Mouse (Mus musculus): ENCODE measurements at regions not wholly inside any gene's neighbourhood (a gene's known extent, or its start where the extent isn't known, plus 50 kb on each side); places are given as distances from the start of the nearest gene placed in this dataset.
"Not testable (repeated sequence)": the region's sequence is repeated elsewhere in the genome, so short reads cannot be mapped to it uniquely, and the experiment has no call there.

- no peak for DNase-seq (ENCODE audit: low read depth, low spot score)
These were observed 104.1 kb upstream of the Abca1 start for GRCm38 (mm10) chr4:53263776-53264175.

DNA sequence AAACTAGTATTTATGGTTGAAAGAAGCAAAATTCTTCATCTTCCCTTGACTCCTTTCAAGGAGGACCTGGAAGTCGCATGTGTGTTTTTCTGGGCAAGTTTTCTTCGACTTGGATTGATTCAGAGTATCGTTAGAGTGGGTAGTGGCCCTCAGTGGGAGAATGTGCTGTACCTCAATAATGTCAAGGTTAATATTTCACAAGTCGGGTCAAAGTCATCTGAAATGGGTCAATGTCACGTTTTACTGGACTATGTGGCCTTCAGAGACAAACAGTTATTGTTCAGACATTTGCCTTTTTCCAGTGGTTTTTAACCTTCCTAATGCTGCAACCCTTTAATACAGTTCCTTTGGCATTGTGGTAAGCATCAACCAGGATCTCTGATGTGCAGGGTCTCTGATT, 102.8 kb upstream of the Abca1 start:
- DNase-seq (ENCODE audit: low read depth, low spot score), result no peak

DNA sequence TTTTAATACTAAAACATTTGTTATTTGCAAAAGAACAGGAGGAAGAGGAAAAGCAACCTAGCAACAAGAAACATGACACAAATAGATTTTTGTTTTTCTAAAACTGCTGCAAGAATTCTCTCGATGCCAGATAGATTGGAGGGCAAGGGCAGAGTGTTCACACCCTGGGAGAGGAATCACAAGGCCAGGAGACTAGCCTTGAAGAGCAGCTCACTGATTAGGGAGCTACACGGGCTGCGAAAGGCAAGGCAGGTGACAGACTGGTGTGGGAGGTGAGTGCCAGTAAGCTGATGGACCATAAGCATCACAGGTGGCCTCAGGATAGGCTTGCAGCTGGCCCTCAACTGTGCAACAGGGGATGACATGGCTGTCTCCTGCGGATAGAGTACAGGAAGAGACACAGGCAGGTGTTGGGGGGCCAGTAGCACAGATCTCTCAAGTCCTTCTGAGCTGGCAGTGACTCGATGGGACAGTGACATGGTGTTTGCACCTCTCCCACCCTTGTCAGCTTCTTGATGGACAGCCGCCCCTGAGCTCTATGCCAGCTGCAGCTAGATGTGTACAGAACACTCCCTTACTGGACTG, 102.0 kb upstream of the Abca1 start:
- no peak for DNase-seq (ENCODE audit: low read depth, low spot score)

GRCm38 (mm10) chr4:53258975-53259374, 99.3 kb upstream of the Abca1 start:
- DNase-seq (ENCODE audit: low read depth, low spot score), result no peak

GRCm38 (mm10) chr4:53256996-53257395, 97.3 kb upstream of the Abca1 start:
- DNase-seq (ENCODE audit: low read depth, low spot score), result no peak

GRCm38 (mm10) chr4:53254483-53254882, 94.8 kb upstream of the Abca1 start:
- no peak for DNase-seq (ENCODE audit: low read depth, low spot score)

DNA sequence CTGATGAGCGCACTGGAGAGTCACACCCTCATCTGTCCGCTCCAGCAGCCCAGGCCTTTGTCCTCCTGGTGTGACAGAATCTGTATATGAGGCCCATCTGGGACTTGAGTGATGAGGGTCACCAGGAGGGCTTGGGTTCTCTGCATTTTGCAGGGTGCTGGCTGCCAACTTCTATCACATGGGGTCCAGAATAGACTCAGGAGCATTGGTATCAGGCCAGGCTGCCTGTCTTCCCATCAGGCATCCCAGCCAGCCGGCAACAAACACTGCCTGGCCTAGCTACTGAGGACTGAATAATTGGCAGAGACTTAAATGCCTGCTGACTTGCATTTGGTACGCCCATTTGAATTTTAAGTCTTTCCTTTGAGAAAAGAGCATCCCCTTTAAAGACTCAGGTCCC, 94.0 kb upstream of the Abca1 start:
- DNase-seq (ENCODE audit: low read depth, low spot score), result no peak

DNA sequence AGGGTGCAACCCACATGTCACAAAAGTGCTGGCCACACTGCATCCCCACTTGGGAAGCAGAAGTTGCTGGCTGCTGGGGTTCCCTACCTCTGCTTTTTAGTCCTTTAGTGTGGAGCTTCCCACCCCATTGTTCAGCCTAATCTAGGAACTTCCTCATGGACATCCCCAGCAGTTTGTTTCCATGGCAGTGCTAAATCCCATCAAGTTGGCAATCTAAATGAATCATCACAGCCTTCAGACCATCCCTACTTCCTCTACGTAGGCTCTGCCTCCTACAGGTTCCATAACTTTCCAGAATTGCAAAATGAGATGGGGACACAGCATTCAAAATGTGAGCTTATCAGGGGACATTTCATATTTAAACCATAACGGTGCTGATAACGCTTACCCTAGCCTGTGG, 90.6 kb upstream of the Abca1 start:
- no peak for DNase-seq (ENCODE audit: low read depth, low spot score)

DNA sequence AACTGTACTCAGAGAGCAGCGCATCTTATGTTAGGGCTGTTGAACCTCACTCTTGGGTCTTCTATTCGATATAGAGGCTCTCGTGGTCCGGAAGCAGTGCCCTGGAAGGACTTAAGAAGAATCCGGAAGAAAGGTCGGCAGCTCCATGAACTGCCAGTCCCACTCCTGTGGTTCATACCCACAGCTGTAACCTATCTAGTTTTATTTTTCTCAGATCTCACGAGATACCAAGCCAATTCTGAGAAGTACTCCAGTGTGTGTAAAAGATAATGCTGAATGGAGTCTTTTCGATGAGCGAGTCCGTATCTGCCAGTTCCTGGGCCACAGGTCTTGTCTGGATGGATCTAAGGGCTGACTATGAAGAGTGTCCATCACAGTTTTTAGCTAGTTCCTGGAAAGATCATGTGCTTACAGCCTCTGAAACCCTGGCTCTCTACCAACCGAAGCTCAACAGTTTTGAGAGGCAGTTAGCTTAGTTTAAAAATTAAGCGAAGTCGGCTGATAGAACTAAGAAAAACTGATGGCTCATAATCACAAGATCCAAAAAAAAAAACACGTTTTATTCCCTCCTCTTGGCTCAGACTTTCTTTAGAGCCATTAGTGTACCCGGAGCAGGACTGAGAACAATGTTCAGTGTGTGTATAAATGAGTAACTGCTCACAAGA, 86.5 kb upstream of the Abca1 start:
- DNase-seq (ENCODE audit: low read depth, low spot score), result no peak

DNA sequence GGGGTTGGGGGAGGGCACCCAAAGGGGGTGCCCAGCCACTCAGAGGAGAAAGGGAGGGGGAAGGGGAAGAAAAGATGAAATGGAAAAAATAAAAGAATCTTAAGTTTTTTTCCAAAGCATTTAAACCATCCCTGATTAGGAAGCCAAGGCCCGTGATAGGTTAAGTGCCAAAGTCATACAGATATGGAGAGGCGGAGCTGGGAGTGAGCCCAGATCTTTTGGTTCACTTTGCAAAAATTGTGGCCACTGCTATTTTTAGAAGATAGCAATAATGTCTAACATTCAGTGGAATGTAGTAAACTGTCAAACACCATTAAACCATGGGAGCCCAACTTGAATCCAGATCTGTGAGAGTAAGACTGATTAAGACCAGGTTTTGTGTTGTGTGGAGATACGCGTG, 85.9 kb upstream of the Abca1 start:
- no peak for DNase-seq (ENCODE audit: low read depth, low spot score)

DNA sequence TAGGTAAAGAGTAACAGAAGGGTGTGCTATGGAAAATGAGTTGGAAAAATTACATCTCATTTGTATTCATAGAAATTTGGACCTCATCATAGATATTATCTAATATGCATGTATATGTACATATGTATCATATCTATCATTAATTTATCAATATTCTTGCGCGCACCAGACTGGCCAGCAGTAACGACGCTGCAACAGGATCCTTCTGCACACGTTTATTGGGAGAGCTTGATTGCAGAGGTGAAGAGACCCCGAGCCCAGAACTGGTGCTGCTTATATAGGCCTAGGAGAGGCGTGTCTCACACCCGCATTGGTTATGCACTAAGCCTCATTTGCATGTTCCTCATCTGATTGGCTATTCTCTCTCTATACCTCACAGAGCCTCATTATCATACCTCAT, 83.8 kb upstream of the Abca1 start:
- DNase-seq (ENCODE audit: low read depth, low spot score), result not testable (repeated sequence)

GRCm38 (mm10) chr4:53239856-53240255, 80.2 kb upstream of the Abca1 start:
- DNase-seq (ENCODE audit: low read depth, low spot score), result no peak

GRCm38 (mm10) chr4:53238314-53239259, 78.9 kb upstream of the Abca1 start:
- DNase-seq (ENCODE audit: low read depth, low spot score), result no peak

DNA sequence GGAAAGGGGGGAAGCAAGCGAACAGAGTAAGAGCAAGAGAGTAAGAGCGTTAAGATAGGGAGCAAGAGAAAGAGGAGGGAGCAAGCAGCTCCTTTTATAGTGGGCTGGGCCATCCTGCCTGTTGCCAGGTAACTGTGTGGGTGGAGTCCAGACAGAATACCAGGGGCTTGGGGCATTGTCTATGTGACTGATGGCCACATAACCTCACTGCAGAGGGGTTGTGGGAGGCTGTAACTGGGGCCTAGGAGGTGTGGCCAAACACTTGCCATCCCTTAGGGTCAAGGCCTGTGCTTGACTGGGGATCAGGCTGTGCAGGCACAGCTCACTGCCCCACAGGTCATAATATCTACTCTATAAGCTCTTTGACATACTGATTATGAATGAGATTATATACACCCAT, 76.2 kb upstream of the Abca1 start:
- no peak for DNase-seq (ENCODE audit: low read depth, low spot score)

DNA sequence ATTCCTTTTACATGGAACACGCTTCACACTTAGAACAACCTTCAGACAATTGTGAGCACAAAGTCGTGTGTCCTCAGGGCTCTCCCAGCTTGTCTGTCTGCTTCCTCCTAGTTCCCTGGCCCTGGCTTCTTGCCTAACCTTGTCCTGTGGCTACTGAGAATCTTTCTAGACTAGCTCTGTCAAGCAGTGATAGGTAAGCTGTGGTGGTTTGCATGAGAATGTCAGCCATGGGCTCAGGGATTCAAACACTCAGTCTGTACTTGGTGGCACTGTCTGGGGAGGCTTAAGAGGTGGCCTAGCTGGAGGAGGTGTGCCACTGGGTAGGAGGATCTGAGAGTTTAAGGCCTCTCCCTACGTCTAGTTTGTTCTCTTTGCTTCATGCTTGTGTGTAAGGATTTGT, 72.7 kb upstream of the Abca1 start:
- no peak for DNase-seq (ENCODE audit: low read depth, low spot score)

DNA sequence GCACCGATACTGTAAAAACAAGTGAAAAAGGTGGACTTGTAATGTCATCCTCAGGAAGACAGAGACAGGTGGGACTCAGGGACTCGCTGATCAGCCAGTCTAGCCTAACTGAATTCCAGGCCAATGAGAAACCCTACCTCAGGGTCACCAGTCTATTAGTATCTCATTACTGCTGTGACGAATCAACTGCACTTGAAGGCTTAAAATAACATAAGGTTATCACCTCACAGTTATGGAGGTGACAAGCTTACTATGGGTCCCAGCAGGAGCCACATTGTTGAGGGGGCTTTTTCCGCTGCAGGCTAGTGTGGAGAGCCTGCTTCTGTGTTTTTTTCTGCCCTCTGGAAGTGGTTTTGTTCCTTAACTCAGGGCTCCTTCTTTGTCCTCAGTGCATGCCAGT, 72.2 kb upstream of the Abca1 start:
- no peak for DNase-seq (ENCODE audit: low read depth, low spot score)

- no peak for DNase-seq (ENCODE audit: low read depth, low spot score)
These were observed 71.4 kb upstream of the Abca1 start for GRCm38 (mm10) chr4:53231046-53231445.

DNA sequence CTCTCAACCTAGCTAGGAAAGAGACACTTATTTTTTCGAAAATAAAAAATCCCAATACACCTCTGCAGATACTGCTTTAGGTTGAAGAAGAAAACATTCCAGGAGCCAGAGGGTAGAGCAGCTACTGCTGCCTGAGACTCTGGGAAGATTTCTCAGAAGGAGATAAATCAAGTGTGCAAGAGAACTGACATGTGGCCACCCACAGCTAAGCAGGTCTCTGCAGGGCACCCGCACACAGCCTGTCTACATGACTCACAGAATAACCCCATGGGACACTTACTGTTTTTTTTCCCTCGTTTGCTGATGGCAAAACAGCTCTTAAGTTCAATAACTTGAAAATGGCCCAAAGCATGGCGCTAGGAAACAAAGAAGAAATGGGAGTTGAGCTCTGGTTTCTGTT, 68.7 kb upstream of the Abca1 start:
- no peak for DNase-seq (ENCODE audit: low read depth, low spot score)

DNA sequence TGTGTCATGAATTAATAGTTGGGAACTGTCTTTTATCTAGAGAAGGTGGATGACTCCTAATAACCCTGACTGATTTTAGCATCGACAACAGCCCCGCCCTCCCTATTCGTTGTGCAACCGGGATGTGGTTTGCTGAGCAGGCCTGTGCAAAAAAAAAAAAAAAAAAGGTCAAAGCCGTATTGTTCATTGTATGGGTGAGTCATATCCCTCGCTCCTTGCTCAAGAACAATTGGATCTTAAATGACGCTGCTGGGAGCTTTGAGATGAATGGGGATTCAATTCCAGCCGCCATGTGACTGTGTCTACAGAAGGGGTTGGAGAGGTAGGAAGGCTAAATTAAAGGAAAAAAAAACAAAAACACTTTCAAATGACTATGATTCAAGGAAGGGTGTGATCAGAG, 68.1 kb upstream of the Abca1 start:
- no peak for DNase-seq (ENCODE audit: low read depth, low spot score)

GRCm38 (mm10) chr4:53227071-53227470, 67.4 kb upstream of the Abca1 start:
- DNase-seq (ENCODE audit: low read depth, low spot score), result no peak

DNA sequence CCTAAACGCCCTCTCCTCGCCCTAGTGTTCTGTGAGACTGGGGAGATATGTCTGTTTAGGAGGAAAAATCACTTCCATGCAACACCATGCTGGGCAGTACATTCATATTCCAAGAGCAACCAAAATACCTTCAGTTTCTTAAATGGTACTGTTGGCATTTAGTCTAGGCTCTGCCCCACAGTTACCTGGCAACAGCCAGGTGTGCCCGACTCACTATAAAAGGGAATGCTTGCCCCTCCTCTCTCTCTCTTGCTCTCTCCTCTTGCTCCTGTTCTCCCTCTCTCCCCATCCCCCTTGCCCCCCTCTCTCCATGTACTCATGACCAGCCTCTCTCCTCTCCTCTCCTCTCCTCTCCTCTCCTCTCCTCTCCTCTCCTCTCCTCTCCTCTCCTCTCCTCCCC, 66.7 kb upstream of the Abca1 start:
- no peak for DNase-seq (ENCODE audit: low read depth, low spot score)

- no peak for DNase-seq (ENCODE audit: low read depth, low spot score)
These were observed 63.7 kb upstream of the Abca1 start for GRCm38 (mm10) chr4:53223379-53223778.

- DNase-seq (ENCODE audit: low read depth, low spot score), result no peak
These were observed 61.1 kb upstream of the Abca1 start for GRCm38 (mm10) chr4:53220809-53221208.

Measured in WW6 (cell line).